18 mouse cellular contexts compared by ENCODE assay signal in the genomic region with DNA sequence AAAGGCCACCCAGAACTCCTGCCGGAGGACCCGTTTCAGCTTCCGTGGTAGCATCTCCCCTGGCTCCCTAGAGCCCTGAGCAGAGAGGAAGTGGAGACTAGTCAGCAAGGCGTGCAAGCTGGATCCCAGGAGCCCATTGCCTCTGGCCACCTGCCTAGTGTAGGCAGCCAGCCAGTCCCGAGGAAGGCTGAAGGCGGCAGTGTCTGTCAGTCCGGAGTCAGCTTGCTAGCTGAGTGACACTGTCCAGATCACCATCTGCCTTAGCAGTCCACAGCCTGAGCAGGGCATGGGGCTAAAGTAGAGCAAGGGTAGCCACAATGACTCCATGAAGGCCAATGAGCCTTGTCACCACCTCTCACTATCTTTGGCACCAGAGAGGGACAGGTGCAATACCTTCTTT. TPM values are rescaled to one million over a fixed set of nuclear protein-coding genes. Genes with fewer than 3 reads are reported as not detected.
DNase-seq lines count a peak whose midpoint lies in the region; ATAC-seq lines count a peak whose summit lies in the region.
"Had no signal": no experiment of that assay in that cellular context is flagged by ENCODE, and none has a peak within 500 bp of the region (broad histone marks: within the 10 kb centered on the region; RNA-seq: fewer than 3 reads in every experiment).

No protein-coding gene starts in this region.

- DNase-seq in cerebellum, postnatal 10 days, result peak; percentile 47 to 64
- no peak for DNase-seq in cerebellum, adult 9-10 months
- peak; percentile 11 for DNase-seq in NIH3T3 (ENCODE audit: low read depth)
- DNase-seq in gastrocnemius, postnatal 25 days, result peak; percentile 48
- no peak for DNase-seq in lung, postnatal 10 days
- DNase-seq in forebrain, embryonic 14.5 days (ENCODE audit: low spot score), result no peak
- DNase-seq: embryo, embryonic 11 days; kidney, adult 8-10 months; liver; right cerebral cortex, postnatal 25 days had no signal

- H3K27ac ChIP-seq in heart, embryonic 16.5 days (ENCODE audit: low read length), result no peak overlapping the region
- H3K27ac ChIP-seq in forebrain, embryonic 14.5 days (ENCODE audit: low read depth, low read length), result no peak overlapping the region
- no peak overlapping the region for H3K27ac ChIP-seq in forebrain, embryonic 12.5 days
- H3K27ac ChIP-seq: midbrain, embryonic 15.5 days; neural tube, embryonic 15.5 days had no signal

- no peak overlapping the region for H3K9ac ChIP-seq in heart, embryonic 16.5 days (ENCODE audit: low read length)
- no peak overlapping the region for H3K9ac ChIP-seq in forebrain, embryonic 14.5 days (ENCODE audit: low read length)
- H3K9ac ChIP-seq in forebrain, embryonic 12.5 days, result no peak overlapping the region
- H3K9ac ChIP-seq: midbrain, embryonic 15.5 days; neural tube, embryonic 15.5 days had no signal

- H3K36me3 ChIP-seq in heart, embryonic 16.5 days (ENCODE audit: control insufficient read depth, insufficient read depth), result no peaks in the 10 kb centered on the region
- H3K36me3 ChIP-seq in forebrain, embryonic 14.5 days (ENCODE audit: control insufficient read depth, insufficient read depth, low read length), result no peaks in the 10 kb centered on the region
- no peaks in the 10 kb centered on the region for H3K36me3 ChIP-seq in forebrain, embryonic 12.5 days (replicated peaks)
- H3K36me3 ChIP-seq: midbrain, embryonic 15.5 days; neural tube, embryonic 15.5 days had no signal

- ATAC-seq in heart, embryonic 16.5 days (replicated peaks; ENCODE audit: extremely low read depth, insufficient read depth, low FRiP score), result peak; percentile 90
- ATAC-seq in forebrain, embryonic 14.5 days, result no peak
- ATAC-seq in forebrain, embryonic 12.5 days (ENCODE audit: low FRiP score), result no peak
- ATAC-seq: midbrain, embryonic 15.5 days had no signal

- no peak overlapping the region for H3K4me2 ChIP-seq in heart, embryonic 16.5 days (ENCODE audit: low read depth, low read length)
- no peak overlapping the region for H3K4me2 ChIP-seq in forebrain, embryonic 14.5 days (ENCODE audit: low read length)
- no peak overlapping the region for H3K4me2 ChIP-seq in forebrain, embryonic 12.5 days
- H3K4me2 ChIP-seq: midbrain, embryonic 15.5 days; neural tube, embryonic 15.5 days had no signal

- peaks cover 13% of the 10 kb centered on the region for H3K4me1 ChIP-seq in heart, embryonic 16.5 days (ENCODE audit: control insufficient read depth, insufficient read depth, low read length)
- H3K4me1 ChIP-seq in forebrain, embryonic 14.5 days (ENCODE audit: control insufficient read depth, insufficient read depth, low read length), result no peaks in the 10 kb centered on the region
- H3K4me1 ChIP-seq in forebrain, embryonic 12.5 days, result no peaks in the 10 kb centered on the region
- H3K4me1 ChIP-seq: midbrain, embryonic 15.5 days; neural tube, embryonic 15.5 days had no signal

- H3K9me3 ChIP-seq in heart, embryonic 16.5 days (replicated peaks; ENCODE audit: control insufficient read depth, low read length), result peaks cover 6% of the 10 kb centered on the region
- H3K9me3 ChIP-seq in forebrain, embryonic 14.5 days (replicated peaks; ENCODE audit: control insufficient read depth, low read length), result no peaks in the 10 kb centered on the region
- no peaks in the 10 kb centered on the region for H3K9me3 ChIP-seq in forebrain, embryonic 12.5 days
- H3K9me3 ChIP-seq: midbrain, embryonic 15.5 days; neural tube, embryonic 15.5 days had no signal

- H3K27me3 ChIP-seq in heart, embryonic 16.5 days (ENCODE audit: control insufficient read depth, insufficient read depth, low read length), result no peaks in the 10 kb centered on the region
- H3K27me3 ChIP-seq in forebrain, embryonic 14.5 days (replicated peaks; ENCODE audit: control insufficient read depth, insufficient read depth, low read length), result no peaks in the 10 kb centered on the region
- H3K27me3 ChIP-seq in forebrain, embryonic 12.5 days, result no peaks in the 10 kb centered on the region
- H3K27me3 ChIP-seq: midbrain, embryonic 15.5 days; neural tube, embryonic 15.5 days had no signal

- H3K4me3 ChIP-seq in heart, embryonic 16.5 days (ENCODE audit: low read length), result no peak overlapping the region
- H3K4me3 ChIP-seq in forebrain, embryonic 14.5 days (ENCODE audit: low read depth, low read length), result no peak overlapping the region
- no peak overlapping the region for H3K4me3 ChIP-seq in forebrain, embryonic 12.5 days (replicated peaks)
- H3K4me3 ChIP-seq: midbrain, embryonic 15.5 days; neural tube, embryonic 15.5 days had no signal

- 17% methylated on average over 7 of the region's 7 CpGs for WGBS in heart, embryonic 16.5 days
- 82% methylated on average over 7 of the region's 7 CpGs for WGBS in forebrain, embryonic 14.5 days
- WGBS in forebrain, embryonic 12.5 days, result 85% methylated on average over 7 of the region's 7 CpGs

RNA-seq across cellular contexts. Expression of a gene that starts 10.3 kb away (rescaled TPM):
- under 1 TPM; 0.18 to 0.32 TPM for total RNA-seq in gastrocnemius, postnatal 25 days (2021)
- 1.2 and 1.4 TPM in 2 replicates for polyA plus RNA-seq in heart, embryonic 16.5 days (2015; fragmentation: Nextera tagmentation; extraction: Ambion mirVana)
- polyA plus RNA-seq in forebrain, embryonic 14.5 days (2014; fragmentation: Nextera tagmentation; extraction: Ambion mirVana), result 6.4 and 8.4 TPM in 2 replicates
- 4.4 and 4.7 TPM in 2 replicates for polyA plus RNA-seq in forebrain, embryonic 12.5 days (2016; fragmentation: Nextera tagmentation; extraction: Ambion mirVana)

RNA-seq across cellular contexts. Expression of a gene that starts 50.8 kb away (rescaled TPM):
- total RNA-seq in gastrocnemius, postnatal 25 days (2021), result not detected
- not detected in 2 replicates for polyA plus RNA-seq in heart, embryonic 16.5 days (2015; fragmentation: Nextera tagmentation; extraction: Ambion mirVana)
- polyA plus RNA-seq in forebrain, embryonic 14.5 days (2014; fragmentation: Nextera tagmentation; extraction: Ambion mirVana), result not detected in 2 replicates
- not detected in 2 replicates for polyA plus RNA-seq in forebrain, embryonic 12.5 days (2016; fragmentation: Nextera tagmentation; extraction: Ambion mirVana)
- total RNA-seq: layer of hippocampus, postnatal 25 days; MEL had no signal
- polyA plus RNA-seq: gonadal fat pad, adult 2 months; lung, embryonic 16.5 days; midbrain, embryonic 15.5 days; neural tube, embryonic 15.5 days had no signal

RNA-seq across cellular contexts. Expression of a gene that starts 57.8 kb away (rescaled TPM):
- total RNA-seq in gastrocnemius, postnatal 25 days (2021), result under 1 TPM; 0.26 to 0.83 TPM
- 2.6 and 3.4 TPM in 2 replicates for polyA plus RNA-seq in heart, embryonic 16.5 days (2015; fragmentation: Nextera tagmentation; extraction: Ambion mirVana)
- polyA plus RNA-seq in forebrain, embryonic 14.5 days (2014; fragmentation: Nextera tagmentation; extraction: Ambion mirVana), result 1.4 and 2.8 TPM in 2 replicates
- 0.62 and 1.1 TPM in 2 replicates for polyA plus RNA-seq in forebrain, embryonic 12.5 days (2016; fragmentation: Nextera tagmentation; extraction: Ambion mirVana)

RNA-seq across cellular contexts. Expression of a gene that starts 59.9 kb away (rescaled TPM):
- total RNA-seq in gastrocnemius, postnatal 25 days (2021), result not detected
- not detected in 2 replicates for polyA plus RNA-seq in heart, embryonic 16.5 days (2015; fragmentation: Nextera tagmentation; extraction: Ambion mirVana)
- not detected in 2 replicates for polyA plus RNA-seq in forebrain, embryonic 14.5 days (2014; fragmentation: Nextera tagmentation; extraction: Ambion mirVana)
- not detected in 2 replicates for polyA plus RNA-seq in forebrain, embryonic 12.5 days (2016; fragmentation: Nextera tagmentation; extraction: Ambion mirVana)
- total RNA-seq: layer of hippocampus, postnatal 25 days; MEL had no signal
- polyA plus RNA-seq: gonadal fat pad, adult 2 months; lung, embryonic 16.5 days; midbrain, embryonic 15.5 days; neural tube, embryonic 15.5 days had no signal

Comparison
In these comparisons a context has a peak if more than half of its experiments do, and no peak if none do; other contexts are left out.
1. DNase-seq: peak in cerebellum, postnatal 10 days (2 of 2), NIH3T3 (single experiment) and gastrocnemius, postnatal 25 days (single experiment); none in cerebellum, adult 9-10 months (single experiment), lung, postnatal 10 days (single experiment) and forebrain, embryonic 14.5 days (single experiment).